Mouse (Mus musculus): Measurements from ENCODE around the gene Samd4. TPM values are rescaled to one million over a fixed set of nuclear protein-coding genes. Genes with fewer than 3 reads are reported as not detected.
A peak's percentile ranks its signal among the peaks of the same experiment; 100 is the strongest.

Samd4 gene
- 3.9 and 4.4 TPM in 2 replicates for polyA plus RNA-seq (2015; fragmentation: Nextera tagmentation; extraction: Ambion mirVana)

DNA sequence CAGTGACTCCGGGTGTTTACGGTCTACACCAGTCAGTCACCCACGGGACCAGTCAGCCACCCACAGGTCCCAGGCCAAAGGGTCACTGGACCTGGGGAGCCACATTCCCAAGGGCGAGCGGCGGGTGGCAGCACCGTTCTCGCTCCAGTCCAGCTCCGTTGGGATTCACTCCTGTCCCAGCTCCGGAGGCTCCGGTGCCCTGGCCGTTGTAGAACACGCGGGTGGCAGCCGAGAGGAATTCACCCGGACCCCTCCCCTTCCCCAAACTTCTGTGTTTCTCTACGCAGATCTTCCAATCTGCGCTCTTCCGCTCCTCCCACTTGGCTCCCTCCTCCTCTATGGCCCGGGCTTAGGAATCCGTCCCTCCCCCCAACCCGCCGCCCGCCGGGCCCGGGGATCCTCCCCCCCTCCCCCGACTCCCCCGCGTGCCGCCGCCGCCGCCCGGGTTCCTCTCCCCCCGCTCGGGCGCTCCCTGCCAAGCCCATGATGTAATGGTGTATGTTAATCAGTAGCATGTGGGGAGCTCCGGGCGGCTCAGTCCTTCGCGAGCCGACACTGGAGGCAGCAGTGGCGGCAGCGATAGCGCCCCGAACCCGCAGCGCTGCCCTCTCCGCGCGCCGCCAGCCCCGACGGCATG, at the start of gene Samd4:
Gene Samd4 (plus strand): TSS at position 424 of the 637 bp plus-strand sequence.
- peak; percentile 59 for ATAC-seq (ENCODE audit: low FRiP score, low read depth)
- peak within 1 kb of the TSS; percentile 78 for H3K27ac ChIP-seq (replicated peaks)
- H3K4me2 ChIP-seq: peak within 1 kb of the TSS; percentile 94
- peaks cover 40% of the 10 kb centered on the region for H3K4me1 ChIP-seq (replicated peaks)
- H3K9ac ChIP-seq: peak within 1 kb of the TSS; percentile 79
- 0 out of 2 replicates have a peak, but pooled peaks cover 3% of the 10 kb centered on the region for H3K27me3 ChIP-seq
- H3K4me3 ChIP-seq: peak within 1 kb of the TSS; percentile 64
- WGBS: under 1% methylated on average over 49 of the region's 54 CpGs
- H3K36me3 ChIP-seq: no peaks in the 10 kb centered on the region
- H3K9me3 ChIP-seq: no peaks in the 10 kb centered on the region

DNA sequence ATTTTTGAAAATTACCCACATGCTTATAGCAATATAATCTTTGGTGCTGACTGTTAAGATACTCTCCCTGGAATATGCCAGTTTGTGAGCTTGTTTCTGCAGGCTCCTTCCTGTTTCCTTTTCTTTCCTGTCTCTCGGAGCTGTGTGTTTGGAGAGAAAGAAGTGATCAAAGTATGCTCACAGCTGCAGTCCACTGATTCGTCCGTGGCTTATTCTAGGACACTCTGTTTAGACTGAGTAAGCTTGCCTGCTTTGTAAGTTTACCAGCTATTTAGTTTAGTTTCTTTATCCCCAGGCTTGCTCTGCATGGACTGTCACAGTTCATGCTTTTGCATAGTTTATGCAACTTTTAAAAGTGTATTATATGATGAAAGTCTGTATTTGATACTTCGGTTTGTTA, 43.3 kb upstream of the Samd4 start:
- Histone ChIP-seq H3K9ac (no peak overlapping the region), H3K27ac (replicated peaks) (no peak overlapping the region), H3K4me2 (no peak overlapping the region), H3K4me3 (no peak overlapping the region), H3K9me3 (no peaks in the 10 kb centered on the region), H3K36me3 (peaks cover 11% of the 10 kb centered on the region), H3K4me1 (replicated peaks) (no peaks in the 10 kb centered on the region), H3K27me3 (no peaks in the 10 kb centered on the region)
- WGBS: 78% methylated on average over 4 of the region's 4 CpGs
- no peak for ATAC-seq (ENCODE audit: low FRiP score, low read depth)

DNA sequence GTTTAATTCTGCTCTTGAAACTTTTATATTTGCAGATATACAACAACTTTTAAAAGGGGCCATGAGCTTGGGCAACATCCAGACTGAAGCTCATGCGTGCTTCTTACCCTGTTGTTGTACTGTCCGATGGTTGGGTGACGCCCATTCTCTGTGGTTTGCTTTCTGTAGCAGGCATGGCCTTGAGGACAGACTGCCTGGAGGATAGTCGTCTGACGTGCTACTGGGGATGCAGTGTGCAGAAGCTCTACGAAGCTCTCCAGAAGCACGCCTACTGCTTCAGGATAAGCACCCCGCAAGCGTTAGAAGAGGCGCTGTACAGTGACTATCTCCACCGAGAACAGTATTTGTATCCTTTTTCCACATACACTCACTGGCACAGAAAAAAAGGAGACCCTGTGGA, 36.9 kb upstream of the Samd4 start:
- no peak overlapping the region for H3K9ac ChIP-seq
- ATAC-seq (ENCODE audit: low FRiP score, low read depth): no peak
- H3K4me3 ChIP-seq: no peak overlapping the region
- 96% methylated on average over 11 of the region's 11 CpGs for WGBS
- no peaks in the 10 kb centered on the region for H3K9me3 ChIP-seq
- peaks cover 10% of the 10 kb centered on the region for H3K36me3 ChIP-seq
- H3K27me3 ChIP-seq: no peaks in the 10 kb centered on the region
- H3K4me1 ChIP-seq (replicated peaks): no peaks in the 10 kb centered on the region
- H3K27ac ChIP-seq (replicated peaks): no peak overlapping the region
- no peak overlapping the region for H3K4me2 ChIP-seq

DNA sequence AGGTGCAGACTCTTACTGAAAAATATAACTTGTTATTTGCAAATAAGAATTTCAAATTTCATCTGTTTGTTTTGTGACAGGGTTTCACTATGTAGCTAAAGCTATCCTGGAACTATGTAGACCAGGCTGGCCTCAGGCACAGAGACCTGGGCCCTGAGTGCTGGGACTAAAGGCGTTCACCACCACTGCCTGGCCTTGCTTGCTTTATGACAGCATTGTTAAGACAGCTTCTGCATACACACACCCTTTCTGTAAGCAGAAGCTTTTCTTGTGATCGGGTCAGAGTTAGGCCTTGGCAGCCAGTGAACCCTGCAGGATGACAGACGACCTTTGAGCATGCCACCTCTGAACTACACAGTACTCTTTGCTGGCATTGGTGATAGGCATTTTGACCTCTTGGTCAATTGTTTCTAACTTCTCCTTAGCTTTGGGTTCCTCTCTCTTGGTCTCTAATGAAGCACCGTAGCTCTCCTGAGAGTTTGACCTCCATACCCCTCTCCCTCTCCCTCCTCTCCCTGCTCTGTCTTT, 34.5 kb upstream of the Samd4 start:
- Histone ChIP-seq H3K9me3 (no peaks in the 10 kb centered on the region), H3K36me3 (no peaks in the 10 kb centered on the region), H3K9ac (no peak overlapping the region), H3K27ac (replicated peaks) (no peak overlapping the region), H3K4me3 (no peak overlapping the region), H3K4me2 (no peak overlapping the region), H3K27me3 (no peaks in the 10 kb centered on the region), H3K4me1 (replicated peaks) (no peaks in the 10 kb centered on the region)
- no peak for ATAC-seq (ENCODE audit: low FRiP score, low read depth)
- 90% methylated on average over 4 of the region's 4 CpGs for WGBS

DNA sequence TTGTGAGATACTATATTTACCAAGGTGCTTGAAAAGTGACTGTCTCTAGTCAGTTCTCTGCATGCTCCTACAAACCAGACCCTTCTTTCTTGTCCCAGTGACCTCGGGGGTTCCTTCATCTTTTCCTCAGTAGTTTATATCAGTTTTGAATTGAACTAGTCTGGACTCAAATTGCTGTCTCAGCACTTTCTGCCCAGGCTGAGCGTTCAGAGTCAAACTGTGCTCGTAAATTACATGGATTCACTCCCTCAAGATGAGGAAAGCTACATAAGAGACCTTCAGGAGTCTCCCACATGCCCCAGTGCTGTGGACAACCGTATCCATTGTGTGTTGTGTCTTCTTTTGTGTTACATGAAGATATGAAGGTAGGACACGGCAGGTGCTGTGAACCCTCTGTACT, 33.9 kb upstream of the Samd4 start:
- no peak overlapping the region for H3K4me2 ChIP-seq
- no peaks in the 10 kb centered on the region for H3K9me3 ChIP-seq
- WGBS: 76% methylated on average over 5 of the region's 5 CpGs
- H3K4me3 ChIP-seq: no peak overlapping the region
- H3K9ac ChIP-seq: no peak overlapping the region
- ATAC-seq (ENCODE audit: low FRiP score, low read depth): no peak
- H3K4me1 ChIP-seq (replicated peaks): no peaks in the 10 kb centered on the region
- no peak overlapping the region for H3K27ac ChIP-seq (replicated peaks)
- H3K36me3 ChIP-seq: no peaks in the 10 kb centered on the region
- H3K27me3 ChIP-seq: no peaks in the 10 kb centered on the region

DNA sequence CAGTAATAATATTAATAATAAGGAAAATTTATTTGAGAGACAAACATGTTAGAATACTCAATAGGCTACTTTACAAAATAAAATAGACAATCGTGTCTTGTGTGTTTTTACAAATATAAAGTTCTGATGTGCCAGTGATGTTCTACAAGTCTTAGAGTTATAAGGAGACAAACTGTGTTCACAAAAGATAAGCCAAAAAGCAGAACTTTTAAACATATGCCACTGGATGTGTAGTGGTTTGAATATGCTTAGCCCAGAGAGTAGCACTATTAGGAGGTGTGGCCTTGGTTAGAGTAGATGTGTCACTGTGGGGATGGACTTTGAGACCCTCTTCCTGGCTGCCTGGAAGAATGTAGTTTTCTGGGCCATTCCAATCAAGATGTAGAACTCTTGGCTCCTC, 32.9 kb upstream of the Samd4 start:
- Histone ChIP-seq H3K9ac (no peak overlapping the region), H3K27ac (replicated peaks) (no peak overlapping the region), H3K27me3 (no peaks in the 10 kb centered on the region), H3K36me3 (no peaks in the 10 kb centered on the region), H3K4me3 (no peak overlapping the region), H3K4me2 (no peak overlapping the region), H3K9me3 (no peaks in the 10 kb centered on the region), H3K4me1 (replicated peaks) (no peaks in the 10 kb centered on the region)
- no peak for ATAC-seq (ENCODE audit: low FRiP score, low read depth)
- WGBS: 98% methylated on average over 1 of the region's 1 CpGs

DNA sequence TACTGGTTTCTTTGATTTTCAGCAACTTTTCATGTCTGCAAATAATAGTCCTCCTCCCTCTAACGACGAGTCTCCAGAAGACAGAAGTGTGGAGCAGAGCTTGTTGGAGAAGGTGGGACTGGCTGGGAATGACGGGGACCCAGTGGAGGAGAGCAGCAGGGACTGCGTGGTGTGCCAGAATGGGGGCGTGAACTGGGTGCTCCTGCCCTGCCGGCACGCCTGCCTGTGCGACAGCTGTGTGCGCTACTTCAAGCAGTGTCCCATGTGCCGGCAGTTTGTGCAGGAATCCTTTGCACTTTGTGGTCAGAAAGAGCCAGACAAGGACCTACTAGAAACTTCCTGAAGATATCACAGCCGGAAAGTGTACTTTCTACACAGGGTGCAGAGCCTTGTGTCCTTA, 29.0 kb upstream of the Samd4 start:
- no peak for ATAC-seq (ENCODE audit: low FRiP score, low read depth)
- no peak overlapping the region for H3K4me2 ChIP-seq
- WGBS: 85% methylated on average over 11 of the region's 11 CpGs
- H3K27ac ChIP-seq (replicated peaks): no peak overlapping the region
- H3K27me3 ChIP-seq: no peaks in the 10 kb centered on the region
- no peaks in the 10 kb centered on the region for H3K9me3 ChIP-seq
- H3K9ac ChIP-seq: no peak overlapping the region
- no peaks in the 10 kb centered on the region for H3K36me3 ChIP-seq
- no peak overlapping the region for H3K4me3 ChIP-seq
- H3K4me1 ChIP-seq (replicated peaks): no peaks in the 10 kb centered on the region

DNA sequence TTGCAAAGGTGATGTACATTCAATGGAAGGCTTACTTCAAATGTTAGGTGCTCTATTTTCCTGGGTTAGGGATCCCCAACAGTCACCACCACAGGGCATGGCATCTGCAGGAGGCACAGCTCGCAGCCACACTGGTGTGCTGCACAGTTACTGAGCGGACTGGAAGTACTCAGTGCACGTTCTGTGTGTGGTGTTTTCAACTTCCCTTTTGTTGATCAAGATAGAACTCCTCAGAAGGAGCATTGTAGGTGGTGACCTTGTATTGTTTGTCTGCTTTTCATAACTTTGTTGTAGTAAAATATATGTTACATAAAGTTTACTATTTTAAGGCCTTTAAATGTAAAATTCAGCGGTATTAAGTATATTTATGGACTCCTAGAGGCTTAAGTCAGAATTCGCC, 19.7 kb upstream of the Samd4 start:
- Histone ChIP-seq H3K27me3 (no peaks in the 10 kb centered on the region), H3K4me2 (no peak overlapping the region), H3K4me3 (no peak overlapping the region), H3K9me3 (no peaks in the 10 kb centered on the region), H3K4me1 (replicated peaks) (no peaks in the 10 kb centered on the region), H3K9ac (no peak overlapping the region), H3K36me3 (no peaks in the 10 kb centered on the region), H3K27ac (replicated peaks) (no peak overlapping the region)
- ATAC-seq (ENCODE audit: low FRiP score, low read depth): no peak
- 94% methylated on average over 5 of the region's 5 CpGs for WGBS

DNA sequence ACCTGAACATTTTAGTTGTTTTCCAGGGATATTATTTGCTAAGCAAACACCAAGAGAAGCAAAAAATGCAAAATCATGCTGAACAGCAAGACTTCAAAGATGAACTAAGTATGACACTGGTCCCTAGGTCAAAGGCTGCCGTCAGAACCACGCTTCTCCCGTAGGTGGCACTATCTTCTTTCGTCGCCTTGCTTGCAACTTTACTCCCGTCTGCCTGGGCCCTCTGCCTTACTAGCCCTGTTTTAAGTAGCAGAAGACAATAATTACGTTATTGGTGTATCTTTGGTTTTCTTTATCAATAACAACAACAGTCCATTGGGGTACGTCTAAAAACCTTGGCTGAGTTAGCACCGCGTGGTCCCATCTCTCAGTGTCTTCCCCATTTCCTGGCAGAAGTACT, 1.7 kb upstream of the Samd4 start:
- no peaks in the 10 kb centered on the region for H3K9me3 ChIP-seq
- H3K4me1 ChIP-seq (replicated peaks): peaks cover 32% of the 10 kb centered on the region
- no peak for ATAC-seq (ENCODE audit: low FRiP score, low read depth)
- no peak overlapping the region for H3K9ac ChIP-seq
- H3K4me3 ChIP-seq: no peak overlapping the region
- 6% methylated on average over 10 of the region's 10 CpGs for WGBS
- peak overlapping the region; percentile 94; the same call in 1 of the 2 replicates for H3K4me2 ChIP-seq
- H3K36me3 ChIP-seq: no peaks in the 10 kb centered on the region
- no peak overlapping the region for H3K27ac ChIP-seq (replicated peaks)
- 0 out of 2 replicates have a peak, but pooled peaks cover 3% of the 10 kb centered on the region for H3K27me3 ChIP-seq

DNA sequence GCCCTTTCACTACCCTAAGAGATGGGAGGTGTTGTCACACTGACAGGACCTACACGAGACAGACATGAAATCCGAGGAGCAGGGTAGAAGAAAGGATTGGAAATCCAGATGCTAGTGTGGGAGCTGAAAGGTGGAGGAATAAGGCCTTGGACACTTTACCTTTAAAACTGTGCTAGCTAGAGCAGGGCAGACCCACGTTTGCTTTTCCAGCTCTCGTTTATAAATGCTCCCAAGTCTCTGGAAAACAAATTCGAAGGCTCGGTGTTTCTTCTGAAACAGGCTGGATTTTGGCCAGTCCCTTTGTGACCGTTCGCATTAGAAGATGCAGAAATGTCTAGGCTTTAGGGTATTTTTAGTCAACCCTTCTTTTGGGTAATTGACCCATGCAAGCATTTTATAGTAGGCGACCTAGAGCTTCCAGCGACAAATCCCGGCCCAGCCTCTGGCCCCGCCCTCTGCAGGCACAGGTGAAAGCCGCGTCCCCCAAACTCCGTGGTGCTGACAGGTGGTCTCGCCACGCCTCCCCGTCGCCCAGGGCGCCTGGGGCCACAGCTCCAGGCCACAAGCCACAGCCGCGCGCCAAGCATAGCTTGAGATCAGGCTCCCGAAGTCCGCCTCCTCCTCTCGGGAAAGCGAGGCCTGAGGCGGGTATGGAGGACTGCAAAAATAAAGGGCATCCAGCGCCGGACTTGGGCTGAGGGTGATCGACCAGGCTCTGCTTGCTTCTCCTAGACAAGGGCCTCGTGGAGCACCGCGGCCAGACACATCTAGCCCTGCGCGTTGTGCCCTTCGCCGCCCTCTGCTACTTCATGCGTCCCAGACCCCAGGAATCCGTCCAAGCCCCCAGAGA, 848 bp upstream of the Samd4 start:
- H3K4me3 ChIP-seq: peak overlapping the region; percentile 64
- H3K27ac ChIP-seq (replicated peaks): 0 out of 2 replicates have a peak overlapping the region, but pooled peaks have one; percentile 13
- ATAC-seq (ENCODE audit: low FRiP score, low read depth): peak; percentile 17; the same call in 1 of the 2 replicates
- H3K4me1 ChIP-seq (replicated peaks): peaks cover 38% of the 10 kb centered on the region
- H3K27me3 ChIP-seq: 0 out of 2 replicates have a peak, but pooled peaks cover 3% of the 10 kb centered on the region
- H3K36me3 ChIP-seq: no peaks in the 10 kb centered on the region
- H3K9me3 ChIP-seq: no peaks in the 10 kb centered on the region
- WGBS: 4% methylated on average over 40 of the region's 40 CpGs
- H3K4me2 ChIP-seq: peak overlapping the region; percentile 94
- H3K9ac ChIP-seq: peak overlapping the region; percentile 79

DNA sequence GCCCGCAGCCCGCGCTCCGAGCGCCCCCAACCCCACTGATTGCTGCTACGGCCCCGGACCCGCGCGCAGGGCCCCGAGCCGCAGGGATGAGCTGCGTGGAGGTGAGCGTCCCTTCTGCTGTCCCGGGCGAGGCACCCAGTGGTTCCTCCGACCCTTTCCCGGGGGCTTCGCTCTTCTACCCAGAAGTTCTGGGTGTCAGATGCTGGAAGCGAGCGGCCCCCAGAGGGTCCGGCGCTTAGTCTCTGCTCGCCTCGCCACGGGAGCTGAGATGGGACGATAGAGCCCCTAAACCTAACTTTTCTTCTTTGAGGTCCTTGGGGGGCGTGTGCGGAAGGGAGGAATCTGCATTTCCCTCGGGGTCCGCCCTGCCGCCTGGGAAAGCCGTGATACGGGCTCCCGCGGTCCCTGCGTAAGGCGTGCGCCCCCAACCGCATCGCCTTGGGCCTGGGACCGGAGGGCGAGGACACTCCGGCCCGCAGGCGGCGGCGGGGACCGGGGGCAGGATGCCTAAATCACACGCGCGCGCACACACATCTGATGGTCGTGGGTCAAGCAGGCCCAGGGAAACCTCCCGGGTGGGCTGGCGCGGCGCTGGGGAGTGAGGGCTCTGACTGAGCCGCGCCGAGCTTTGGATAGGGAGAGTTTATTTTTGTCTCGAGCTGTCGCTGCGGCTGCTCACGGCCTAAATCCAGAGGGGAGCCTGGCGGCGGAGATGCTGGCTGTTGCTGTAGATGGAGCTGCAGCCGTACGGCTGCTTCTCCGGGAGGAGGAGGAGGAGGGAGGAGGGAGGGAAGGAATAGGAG, 615 bp downstream of the Samd4 start:
- Histone ChIP-seq H3K4me1 (replicated peaks) (peaks cover 40% of the 10 kb centered on the region), H3K27me3 (0 out of 2 replicates have a peak, but pooled peaks cover 3% of the 10 kb centered on the region), H3K36me3 (no peaks in the 10 kb centered on the region), H3K4me2 (peak overlapping the region; percentile 94), H3K9me3 (no peaks in the 10 kb centered on the region), H3K27ac (replicated peaks) (peak overlapping the region; percentile 78), H3K4me3 (peak overlapping the region; percentile 64), H3K9ac (peak overlapping the region; percentile 79)
- ATAC-seq (ENCODE audit: low FRiP score, low read depth): peak; percentile 47
- 0% methylated on average over 67 of the region's 70 CpGs for WGBS
